Mouse (Mus musculus) lung, postnatal 36 days (tissue): ENCODE results near the gene Cysltr2.

ENCODE experiments used
- DNase-seq: peaks from one replicate; pipeline ENCODE4 v3.0.0; 2022; ENCODE audit warnings: mixed read lengths

The Cysltr2 gene

GRCm38 (mm10) chr14:72985113-72985512 lies 63.8 kb downstream of the Cysltr2 start:
- DNase-seq, result no peak

GRCm38 (mm10) chr14:72983456-72983855 lies 65.5 kb downstream of the Cysltr2 start:
- peak; percentile 95 for DNase-seq

DNA sequence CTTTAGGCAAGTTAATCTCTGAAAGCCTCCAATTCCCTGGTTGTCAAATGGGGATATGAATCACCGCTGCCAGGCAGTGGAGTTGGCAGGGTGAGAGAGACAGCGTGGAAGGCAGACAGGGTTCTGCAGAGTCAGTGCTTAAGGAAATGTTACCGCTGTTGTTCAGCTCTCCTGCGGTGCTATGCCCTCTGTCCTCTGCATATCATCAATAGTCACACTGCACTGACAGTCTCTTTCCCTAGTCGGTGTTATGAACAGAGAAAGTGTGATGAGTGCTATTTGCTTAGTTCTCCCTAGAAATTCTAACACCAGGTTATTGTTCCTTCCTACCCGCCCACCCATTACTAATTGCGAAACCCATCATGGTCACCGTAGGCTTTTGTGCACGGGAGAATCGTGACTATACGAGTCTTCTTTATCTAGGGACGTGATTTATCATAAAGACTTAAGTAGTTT lies 65.9 kb downstream of the Cysltr2 start:
- peak; percentile 10 for DNase-seq

DNA sequence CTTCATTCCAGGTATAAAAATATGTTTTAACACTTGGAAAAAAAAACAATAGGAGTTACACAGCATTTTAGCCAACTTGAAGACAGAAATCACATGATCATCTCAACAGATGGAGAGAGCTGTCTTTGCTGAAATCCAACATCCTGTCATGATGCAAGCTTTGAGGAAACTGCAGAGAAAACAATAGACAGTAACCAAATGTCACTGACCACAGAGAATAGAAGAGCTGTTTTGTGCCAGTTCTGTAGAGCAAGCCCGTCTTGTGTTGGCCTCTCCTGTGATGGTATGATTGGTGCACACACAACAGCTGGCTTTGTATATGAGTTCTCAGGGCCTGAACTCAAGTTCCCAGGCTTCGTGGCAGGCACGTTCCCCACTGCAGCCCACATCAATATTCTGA lies 68.2 kb downstream of the Cysltr2 start:
- no peak for DNase-seq

DNA sequence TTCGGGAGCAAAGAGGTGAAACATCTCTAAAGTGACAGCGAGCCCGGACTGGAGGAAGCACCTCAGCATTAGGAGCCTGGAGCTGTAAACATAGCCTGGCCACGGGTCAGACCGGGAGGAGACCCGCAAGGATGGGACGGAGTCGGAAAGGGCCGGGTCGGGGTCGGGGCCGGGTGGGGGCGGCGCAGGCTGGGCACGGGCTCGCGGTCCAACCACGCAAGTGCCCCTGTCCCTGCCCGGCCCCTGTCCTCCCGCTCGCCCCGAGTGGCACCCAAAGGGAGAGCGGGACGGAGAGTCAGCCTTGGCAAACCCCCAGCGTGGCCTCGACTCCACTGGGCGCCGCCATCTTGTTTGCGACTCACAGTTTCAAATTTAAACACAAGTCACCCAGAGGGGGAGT lies 68.8 kb downstream of the Cysltr2 start:
- no peak for DNase-seq

DNA sequence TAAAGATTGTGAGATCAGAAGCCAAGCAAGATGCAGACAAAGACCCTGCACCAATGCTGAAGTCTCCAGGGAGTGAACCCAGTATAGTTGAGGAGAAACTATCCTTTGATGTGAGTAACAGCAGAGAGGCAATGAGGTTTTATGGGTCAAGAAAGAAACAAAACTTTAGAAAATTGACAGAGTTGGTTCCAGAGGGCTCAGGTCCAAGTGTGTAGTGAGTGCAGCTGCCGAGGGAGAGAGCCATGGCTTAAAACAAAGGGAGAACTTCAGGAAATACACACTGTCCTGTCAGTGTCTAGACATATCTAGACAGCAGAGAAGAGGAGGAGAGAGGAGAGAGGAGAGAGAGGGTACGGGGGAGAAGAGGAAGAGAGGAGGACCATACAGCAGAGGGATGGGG lies 72.8 kb downstream of the Cysltr2 start:
- no peak for DNase-seq
